Mouse (Mus musculus) CD4-positive, CD25-positive, alpha-beta regulatory T cell, adult 4 months (primary cell): ENCODE measurements around the gene Fryl. TPM values are rescaled to one million over a fixed set of nuclear protein-coding genes. Genes with fewer than 3 reads are reported as not detected.

Experiments used
- ATAC-seq: one replicate; pipeline ENCODE4 v1.8.0; 2017
- polyA plus RNA-seq, 2 experiments: library from polyadenylated mRNA; unstranded; fragments of 100-300 nt; shearing (Covaris generic); gene quantifications; one replicate each; pipeline ENCODE4 v1.2.1; 2017

Gene Fryl
- polyA plus RNA-seq, 2 experiments from 2014 or later: 101 TPM

DNA sequence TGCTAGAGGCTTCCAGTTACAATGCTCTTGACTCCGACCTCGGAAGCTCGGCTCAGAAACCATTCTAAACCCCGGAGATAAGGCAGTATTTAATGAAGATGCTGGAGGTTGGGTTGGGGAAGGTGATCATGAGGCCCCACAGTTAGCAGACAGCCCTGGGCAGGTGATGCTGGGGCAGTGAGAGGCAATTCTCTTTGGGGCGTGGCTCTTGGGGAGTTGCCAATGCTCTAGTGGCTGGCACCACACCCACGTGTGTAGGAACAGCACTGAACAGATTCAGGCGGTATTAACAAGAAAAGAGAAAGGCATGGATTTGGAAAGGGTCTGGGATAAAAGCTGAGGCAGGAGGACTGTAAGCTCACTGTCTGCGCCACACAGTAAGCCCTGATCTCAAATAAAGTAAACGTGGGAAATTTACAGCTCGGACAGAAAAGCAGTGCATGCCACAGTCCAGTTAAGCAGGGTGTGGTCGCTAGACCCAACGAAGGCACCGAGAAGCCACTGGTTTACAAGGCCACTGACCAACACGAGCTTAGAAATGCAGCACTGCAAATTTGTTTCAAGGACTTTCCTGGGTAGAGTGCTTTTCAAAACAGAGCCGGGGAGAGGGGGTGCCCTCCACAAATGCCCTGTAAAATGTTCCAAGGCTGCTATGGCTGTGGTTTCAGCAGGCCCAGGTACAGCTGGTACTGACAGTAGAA, 100.0 kb downstream of the Fryl start:
- no peak for ATAC-seq

DNA sequence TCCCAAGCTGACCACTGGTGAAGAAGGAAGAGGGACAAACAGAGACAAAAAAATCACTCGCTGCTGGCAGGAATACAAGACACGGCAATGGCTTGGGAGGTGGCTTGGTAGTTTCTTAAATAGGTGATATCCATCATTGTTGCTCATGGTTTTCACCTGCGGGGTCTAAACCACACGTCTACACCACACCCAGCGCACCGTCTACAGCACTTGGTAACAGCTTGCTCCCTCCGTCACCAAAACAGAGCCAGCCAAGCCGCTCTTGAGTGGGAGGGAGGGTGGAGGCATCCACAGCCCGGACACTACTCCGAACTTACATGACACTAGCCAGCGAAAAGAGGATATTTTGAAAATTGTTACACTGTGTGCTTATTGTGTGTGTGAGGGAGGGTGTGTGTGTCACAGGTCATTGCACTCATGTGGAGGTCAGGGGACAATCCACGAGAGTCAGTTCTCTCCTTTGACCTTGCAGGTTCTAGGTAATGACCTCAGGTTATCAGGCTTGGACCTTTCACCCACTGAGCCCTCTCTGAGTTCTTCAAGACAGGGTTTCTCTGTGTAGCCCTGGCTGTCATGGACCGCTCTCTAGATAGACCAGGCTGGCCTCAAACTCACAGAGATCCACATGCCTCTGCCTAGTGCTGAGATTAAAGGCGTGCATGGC, 102.5 kb downstream of the Fryl start:
- ATAC-seq: no peak

DNA sequence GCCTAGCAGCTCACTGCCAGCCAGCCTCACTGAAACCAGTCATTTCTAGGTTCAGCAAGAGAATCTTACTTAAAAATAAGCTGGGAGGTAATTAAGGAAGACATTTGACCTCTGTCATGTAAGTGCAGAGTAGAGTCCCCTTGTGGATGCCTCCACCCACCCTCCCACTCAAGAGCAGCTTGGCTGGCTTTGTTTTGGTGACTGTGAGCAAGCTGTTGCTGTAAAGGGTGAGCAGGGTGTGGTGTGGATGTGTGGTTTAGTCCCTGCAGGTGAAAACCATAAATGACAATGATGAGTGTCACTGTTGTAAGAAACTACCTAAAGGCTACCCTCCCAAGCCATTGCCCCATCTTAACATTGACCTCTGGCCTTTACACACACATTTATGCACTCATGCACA, 104.2 kb downstream of the Fryl start:
- peak; percentile 77 for ATAC-seq

DNA sequence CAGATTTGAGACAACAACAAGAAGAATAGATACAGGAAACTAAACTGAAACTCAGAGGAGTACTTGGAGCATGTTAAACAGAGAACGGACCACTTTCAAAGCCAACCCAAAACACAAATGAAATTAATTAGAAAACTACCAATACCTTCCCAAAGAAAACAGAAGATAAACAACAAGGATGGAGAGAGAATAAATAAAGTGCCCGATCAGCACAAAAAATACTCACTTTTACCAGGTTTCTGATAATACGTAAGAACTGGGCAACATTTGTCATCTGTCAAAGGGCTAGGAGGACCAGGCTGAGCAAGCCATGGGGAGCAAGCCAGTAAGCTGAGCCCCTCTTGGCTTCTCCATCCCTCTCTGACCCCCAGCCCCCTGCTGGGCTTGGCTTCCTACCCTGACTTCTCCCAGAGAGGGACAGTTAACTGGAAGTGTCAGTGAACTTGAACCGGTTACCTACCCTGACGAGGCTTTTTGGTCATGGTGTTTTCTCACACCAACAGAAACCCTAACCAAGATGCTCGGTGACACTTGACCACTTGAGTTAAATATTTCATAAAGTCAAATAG, 105.5 kb downstream of the Fryl start:
- ATAC-seq: no peak

DNA sequence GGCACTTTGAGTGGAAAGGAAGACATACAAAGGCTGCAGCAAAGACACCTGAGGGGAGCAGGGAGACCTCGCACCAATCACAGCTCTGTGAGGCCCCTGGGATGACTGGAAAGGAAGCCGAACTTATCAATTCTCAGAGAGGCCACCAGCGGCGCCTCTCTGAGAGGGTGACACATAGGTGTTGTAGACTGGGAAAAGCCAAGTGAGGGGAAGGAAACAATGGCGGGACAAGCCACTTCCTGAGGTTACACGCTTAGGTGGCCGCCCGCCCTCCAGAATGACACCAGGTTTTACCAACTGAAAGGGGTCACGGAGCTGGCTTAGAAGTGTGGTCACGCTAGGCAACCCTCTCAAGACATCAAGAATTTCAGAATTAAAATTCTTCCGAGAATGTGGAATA, 111.4 kb downstream of the Fryl start:
- ATAC-seq: no peak

DNA sequence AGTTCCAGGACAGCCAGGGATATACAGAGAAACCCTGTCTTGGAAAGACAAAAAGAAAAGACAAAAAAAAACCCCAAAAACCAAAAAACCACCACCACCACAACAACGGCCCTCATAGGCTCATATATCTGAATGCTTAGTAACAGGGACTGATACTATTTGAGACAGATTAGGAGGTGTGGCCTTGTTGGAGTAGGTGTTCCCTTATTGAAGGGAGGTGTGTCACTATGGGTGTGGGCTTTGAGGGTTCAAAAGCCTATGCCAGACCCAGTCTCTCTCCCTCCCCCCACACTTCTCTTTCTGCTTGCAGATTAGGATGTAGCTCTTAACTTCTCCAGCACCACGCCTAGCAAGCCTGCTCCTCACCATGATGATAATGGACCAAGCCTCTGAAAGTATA, 114.7 kb downstream of the Fryl start:
- ATAC-seq: no peak

DNA sequence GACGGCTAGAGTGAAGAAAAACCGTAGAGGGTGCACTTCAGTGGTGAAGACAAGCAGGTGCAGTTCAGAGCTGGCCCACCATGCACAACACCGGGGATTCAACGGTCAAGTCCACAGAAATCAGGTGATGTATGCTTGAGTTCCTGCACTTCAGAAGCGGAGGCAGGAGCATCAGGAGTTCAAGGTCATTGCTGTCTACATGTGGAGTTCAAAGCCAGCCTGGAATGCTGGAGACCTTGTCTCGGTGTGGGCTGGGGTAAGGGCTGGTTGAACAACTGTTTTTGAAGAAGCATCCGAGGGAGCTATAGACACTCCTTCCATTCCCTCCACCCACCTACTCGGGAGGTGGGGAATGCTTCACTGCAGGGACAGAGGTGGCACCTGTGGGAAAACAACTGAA, 115.3 kb downstream of the Fryl start:
- no peak for ATAC-seq

DNA sequence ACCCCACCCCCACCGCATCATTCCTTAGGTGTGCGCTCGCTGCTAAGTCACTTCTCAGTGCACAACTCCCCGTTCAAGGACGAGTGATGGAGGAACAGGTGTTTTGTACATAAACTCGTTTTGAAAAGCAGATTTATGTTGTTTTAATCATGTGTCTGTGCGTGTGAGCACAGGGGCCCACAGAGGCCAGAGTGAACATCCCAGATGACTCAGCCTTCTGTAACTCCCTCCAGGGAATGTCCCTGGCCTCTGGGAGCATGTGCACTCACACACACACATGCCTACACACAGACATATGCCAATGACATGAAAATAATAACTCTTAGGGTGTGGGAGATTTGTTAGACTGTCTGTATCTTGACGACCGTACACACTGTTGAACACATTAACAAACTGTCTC, 118.9 kb downstream of the Fryl start:
- ATAC-seq: no peak

DNA sequence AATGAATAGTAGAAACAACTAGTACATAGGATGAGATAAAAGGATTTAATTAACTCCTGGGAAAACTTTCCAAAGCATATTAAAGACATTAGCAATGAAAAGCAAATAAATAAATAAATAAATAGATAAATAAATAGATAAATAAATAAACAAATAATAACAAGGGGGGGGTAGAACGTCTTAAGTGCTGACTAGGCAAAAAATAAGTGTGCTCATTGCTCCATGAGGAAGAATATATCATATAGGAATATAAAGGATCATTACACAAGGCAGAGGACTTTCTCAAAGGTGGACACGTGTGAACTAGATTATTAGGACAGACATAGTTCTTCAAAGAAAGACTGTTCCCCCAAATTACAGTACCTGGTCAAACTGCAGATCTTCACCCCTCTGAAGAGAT, 120.5 kb downstream of the Fryl start:
- no peak for ATAC-seq

DNA sequence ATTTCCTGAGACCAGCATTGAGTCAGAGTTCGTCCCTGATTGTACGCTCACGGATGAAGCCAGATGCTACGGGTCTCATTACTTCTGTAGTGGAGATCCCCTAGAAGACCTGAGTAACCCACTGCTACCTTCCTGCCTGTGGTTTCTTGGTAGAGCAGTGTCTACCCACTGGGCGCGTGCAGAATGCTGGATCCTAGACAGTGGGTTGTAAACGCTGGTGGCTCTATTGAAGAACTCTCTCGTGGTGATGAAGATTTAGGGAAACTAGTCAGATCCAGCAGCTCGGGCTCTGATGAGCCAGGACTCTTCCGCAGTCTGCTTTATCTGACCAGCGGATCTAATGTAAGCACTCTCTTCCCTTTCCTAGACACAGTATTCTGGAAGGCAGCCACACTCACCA, 121.3 kb downstream of the Fryl start:
- ATAC-seq: no peak

DNA sequence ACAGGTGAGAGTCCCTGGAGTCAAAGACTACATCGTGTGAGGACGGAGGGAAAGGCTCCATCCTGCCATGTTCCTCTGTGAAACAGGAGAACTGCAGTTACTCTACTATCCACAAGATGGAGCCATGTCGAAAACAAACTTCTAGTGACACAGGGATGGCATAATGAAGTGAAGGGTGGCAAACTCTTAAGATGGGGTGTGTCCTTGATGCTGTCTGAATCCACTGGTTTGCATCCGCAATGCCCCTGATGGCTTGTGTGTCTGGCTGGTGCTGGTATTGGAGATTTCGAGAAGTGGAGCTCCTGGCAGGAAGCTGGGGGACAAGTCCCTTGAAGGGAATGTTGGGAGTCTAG, 122.6 kb downstream of the Fryl start:
- peak; percentile 86 for ATAC-seq

DNA sequence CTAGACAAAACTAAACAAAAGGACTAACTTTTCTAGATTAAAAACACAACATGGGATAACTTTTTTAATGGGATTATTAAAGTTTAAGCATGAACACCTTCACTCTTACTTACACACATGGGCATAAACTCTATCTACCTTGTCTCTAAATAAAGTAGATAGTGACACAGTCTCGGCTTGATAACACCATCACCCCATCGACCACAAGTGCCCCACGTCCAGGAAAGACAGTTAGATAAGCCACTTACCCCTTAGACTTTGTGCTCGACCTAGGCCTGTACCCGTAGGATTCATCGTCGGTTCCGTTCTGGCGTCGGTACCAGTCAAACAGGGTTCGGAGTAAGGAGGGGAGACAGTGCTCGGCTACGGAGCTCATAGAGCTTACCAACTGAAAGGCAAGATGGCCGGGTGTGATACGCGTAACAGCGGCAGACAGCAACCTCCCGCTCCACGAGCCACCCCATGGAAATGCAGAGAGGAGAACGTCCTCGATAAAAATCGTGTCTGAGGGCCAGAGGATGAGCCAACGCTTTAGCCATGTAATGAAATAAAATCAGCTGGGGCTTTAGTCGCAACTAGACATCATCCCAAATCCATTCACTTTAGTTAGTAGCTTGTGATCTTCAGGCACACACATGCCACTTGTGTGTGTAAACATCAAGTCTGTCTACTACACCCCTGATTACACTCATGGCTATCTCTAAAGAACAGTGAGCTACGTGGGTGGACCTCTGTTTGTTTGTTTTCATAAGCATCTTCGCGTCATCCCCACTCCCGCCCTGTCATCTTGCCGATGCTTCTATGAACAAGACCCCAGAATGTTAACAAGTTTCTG, 123.2 kb downstream of the Fryl start:
- no peak for ATAC-seq

DNA sequence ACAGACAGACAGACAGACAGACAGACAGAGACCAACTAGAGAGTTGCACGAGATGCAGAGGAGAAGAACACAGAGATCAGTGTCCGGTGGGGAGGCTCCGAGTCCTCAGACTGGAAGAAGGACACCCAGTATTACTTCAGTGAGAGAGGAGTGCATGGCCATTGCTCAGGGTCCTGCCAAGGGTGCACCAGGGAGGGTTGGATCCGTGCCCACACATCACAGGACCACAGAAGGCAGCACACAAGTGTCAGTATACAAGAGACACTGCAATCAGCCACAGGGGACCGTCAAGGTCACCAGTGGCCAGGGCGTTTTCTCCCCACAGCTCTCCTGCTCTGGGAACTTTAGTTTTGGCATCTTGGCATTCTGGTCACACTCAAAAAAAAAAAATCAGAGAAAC, 125.4 kb downstream of the Fryl start:
- ATAC-seq: no peak

DNA sequence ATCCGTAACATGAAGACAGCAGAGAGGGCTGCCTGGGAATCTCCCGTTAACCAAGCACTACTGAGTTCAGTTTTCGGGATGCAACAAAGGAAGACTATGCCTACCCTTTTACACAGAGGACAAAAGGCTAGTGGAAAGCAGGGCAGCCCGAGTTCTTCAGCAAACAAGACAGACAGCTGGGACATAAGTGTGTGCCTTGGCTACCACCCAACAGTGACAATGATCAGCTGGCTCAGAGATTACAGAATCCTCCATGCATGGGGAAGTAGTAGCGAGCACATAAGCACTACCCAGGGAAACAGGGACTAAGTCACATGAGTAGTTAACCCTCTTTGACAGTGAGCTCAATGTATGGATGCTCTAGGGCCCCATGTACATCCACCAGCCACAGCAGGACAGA, 126.5 kb downstream of the Fryl start:
- no peak for ATAC-seq

DNA sequence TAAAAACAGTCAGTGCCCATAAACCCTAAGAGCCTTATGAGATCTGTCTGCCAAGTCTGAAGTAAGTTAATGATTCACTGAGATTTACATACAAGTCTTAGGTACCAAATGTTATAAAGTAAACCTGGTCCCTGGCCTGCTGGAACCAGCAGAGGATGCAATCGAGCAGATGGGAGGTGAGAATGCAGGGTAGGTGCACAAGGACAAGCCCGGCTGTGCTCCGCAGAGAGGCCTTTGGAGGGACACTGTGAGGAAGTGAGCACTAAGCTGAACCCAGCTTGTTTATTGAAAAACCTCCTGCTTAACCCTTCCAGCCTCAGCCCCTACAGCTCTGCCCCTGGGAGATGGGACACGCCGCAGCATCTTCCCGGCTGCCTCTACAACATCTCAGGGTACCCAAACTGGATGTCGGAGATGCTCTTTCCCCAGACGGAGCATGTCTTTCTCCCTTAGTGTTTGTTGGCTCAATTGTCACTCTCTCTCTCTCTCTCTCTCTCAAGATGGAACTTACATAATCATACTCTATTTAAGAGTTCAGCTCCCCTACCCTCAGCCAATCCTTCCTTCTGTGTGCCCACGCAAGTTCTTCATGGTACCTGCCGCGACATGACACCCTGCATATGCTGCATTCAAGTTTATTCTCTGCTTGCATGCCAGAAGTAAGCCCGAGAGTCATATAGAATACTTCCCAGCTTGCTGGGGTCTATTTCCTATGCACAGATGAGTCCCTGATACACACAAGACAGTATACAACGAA, 136.3 kb downstream of the Fryl start:
- ATAC-seq: no peak

DNA sequence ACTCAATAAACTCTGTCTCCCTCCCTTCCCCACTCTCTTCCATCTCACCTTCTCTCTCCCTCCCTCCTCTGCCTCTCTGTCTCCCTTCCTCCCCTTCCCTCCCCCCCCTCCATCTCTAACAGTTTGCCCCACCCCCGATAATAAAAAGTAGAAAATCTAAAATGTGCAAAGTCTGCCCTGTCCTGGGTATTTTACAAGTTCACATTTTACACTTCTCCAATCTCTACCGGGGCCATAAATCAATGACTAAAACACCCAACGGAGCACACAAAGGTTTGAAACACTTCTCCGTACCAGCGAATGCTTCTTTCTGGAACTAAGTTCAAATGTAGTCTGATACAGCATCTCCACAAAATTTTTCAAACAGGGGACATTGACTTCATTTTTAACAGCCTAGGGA, 136.9 kb downstream of the Fryl start:
- ATAC-seq: no peak

DNA sequence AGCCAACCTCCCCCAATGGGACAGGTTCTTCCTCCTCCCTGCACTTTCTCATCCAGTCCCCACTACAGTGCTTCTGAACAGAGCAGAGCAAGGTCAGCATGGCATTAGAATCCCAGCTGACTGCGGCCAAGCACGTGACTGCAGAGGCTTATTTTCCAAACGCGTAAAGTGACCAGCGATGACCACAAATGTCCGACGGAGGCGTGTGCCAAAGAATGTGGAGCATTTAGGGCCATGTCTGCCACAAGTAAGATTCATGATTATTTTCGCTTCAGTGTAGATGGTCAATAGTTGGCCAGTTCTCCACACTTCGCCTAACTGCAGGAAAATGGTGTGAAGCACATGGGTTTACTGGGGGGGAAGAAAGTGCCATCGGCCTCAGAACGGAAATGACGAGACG, 137.6 kb downstream of the Fryl start:
- ATAC-seq: no peak

DNA sequence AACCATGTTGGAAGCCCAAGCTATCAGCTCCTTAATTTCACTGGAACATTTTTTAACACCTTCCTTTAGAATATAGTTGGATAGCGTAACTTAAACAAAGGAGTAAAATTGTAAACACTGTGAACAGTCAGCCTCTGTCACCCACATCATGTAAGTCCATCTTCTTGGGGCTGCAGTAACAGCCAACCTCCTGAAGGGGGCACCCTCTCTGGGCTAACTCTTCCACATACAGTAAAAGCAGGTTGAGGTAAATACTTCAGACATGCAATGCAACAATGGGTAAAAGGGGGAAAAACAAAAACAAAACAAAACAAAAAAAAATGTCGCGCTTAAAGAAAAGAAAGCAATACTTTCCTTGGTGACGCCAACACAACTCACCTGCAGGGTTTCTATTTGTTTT, 141.5 kb downstream of the Fryl start:
- ATAC-seq: peak; percentile 47

DNA sequence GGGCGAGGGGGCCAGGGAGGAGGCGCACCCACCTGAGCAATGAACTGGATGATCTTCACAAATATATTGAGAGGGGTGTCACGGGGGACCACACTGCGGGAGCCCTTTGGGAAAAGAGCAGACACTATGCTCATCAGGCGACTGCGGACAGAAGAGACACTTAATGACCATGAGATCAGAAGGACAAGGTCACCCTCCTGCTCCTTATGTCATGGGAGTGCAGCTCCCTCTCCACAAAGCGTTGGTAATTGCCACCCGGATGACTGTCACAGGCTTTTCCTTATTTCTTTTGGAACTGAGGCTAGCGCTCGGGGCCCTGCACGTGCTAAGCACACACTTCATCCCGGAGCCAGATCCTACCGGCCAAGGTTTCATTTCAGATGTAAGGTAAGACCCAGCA, 144.1 kb downstream of the Fryl start:
- no peak for ATAC-seq

DNA sequence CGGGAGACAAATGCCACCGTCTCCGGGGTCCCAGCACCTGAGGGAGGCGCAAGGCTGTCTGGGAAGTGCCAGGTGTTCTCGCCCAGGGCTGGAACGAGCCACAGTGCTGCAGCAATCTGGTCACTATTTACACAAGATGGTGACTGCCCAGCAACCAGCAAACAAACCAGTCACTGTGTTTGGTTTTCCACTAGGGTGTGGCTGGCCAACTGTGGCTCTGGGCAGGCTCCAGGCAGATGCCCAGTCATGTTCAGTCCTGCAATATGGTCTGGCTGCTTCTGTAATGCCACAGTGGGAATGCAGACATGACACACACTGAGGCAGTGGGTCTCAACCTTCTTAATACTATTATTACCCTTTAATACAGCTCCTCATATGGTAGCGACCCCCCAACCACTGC, 152.8 kb downstream of the Fryl start:
- no peak for ATAC-seq

DNA sequence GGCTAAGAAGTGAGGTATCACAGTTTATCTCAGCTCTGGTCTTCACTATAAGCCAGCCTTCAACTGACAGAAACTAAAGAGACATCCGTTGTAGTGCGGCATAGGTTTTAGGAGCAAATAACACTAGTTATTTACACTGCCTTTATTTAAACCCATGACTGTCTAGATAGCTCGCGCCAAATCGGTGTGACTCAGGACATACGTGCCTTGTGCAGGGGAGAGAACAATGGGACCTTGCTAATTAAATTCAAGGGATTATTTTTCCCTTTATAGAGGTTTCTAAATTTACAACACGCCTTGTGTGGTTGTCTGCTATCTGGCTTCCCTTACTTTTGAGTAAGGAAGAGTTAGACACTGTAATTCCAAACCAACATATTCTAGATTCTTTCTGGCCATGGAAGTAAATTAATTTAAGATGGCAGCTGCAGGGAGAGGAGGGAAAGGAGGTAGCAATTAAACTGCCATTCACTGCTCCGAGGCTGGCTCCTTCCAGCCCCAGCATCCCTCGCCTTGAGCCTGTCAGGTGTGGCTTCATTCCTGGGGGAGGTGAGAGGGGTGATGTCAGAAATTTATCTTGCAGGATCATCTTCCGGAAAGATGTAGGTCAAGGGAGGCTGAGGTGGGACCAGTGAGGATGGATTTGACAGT, 154.0 kb downstream of the Fryl start:
- no peak for ATAC-seq

DNA sequence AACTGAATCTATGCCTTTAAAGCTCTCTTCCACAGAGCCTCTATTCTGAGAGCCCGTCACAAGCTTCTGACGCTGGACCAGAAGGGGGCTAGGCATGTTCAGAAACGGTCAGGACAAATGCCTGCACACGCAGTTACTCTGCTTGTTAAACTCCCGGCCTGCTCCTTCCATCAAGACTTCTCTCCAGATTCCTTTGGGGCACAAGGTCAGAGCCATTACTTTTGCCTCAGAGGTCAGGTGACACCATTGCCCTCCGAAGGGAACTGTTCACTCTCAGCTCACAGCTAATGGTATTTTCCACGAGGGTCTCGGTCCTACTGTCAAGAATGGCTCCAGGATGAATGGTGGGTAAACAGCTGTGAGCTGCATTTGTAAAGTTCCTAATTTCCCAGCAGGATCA, 164.2 kb downstream of the Fryl start:
- no peak for ATAC-seq
